Mouse (Mus musculus): ENCODE measurements around the gene Rarb.

DNA sequence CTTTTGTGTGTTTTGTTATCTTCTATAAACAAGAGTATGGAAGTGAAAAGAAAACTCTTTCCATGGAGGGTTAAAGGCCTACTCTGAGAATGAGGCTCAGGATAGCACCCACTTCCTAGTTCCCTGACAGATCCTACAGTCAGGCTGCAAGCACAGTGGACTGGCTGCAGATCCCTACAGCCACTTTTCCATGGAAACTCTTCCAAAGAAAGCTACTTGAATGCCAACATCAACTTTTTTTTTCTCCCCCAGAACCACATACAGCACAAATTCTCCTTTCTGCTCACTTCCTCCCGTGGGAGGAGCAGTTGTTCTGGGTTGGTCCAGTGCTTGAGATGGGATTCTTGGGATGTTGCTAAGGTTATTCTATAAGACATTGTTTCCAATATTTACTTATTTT is 66.3 kb downstream of the Rarb start:
- TF ChIP-seq CTCF (IDR thresholded peaks at IDR 0.05; ENCODE audit: insufficient read depth, low read depth, low read length) (no peak), POLR2A (IDR thresholded peaks at IDR 0.05; ENCODE audit: insufficient read depth, low read depth, low read length) (no peak)
